Mouse (Mus musculus) MEL (cell line): ENCODE data around the gene Deaf1. TPM values are rescaled to one million over a fixed set of nuclear protein-coding genes. Genes with fewer than 3 reads are reported as not detected.

Experiments
- DNase-seq: peaks from one replicate; pipeline ENCODE4 v3.0.0; 2011; ENCODE audit warnings: low read depth, low spot score
- H3K27ac ChIP-seq: 2 replicates; pipeline ENCODE4 v1.5.1; 2012; ENCODE audit warnings: low read depth, mild to moderate bottlenecking, control low read depth, low read length, moderate library complexity; ENCODE audit not compliant: control insufficient read depth
- H3K27me3 ChIP-seq, 2 experiments: fragments of 150-350 bp in 1 of 2; sonication (generic) in 1 of 2; 2 replicates each; pipeline ENCODE4 v1.6.1; 2012; ENCODE audit warnings: low read length in 2 of 2, mild to moderate bottlenecking in 2 of 2, improper control_type of control experiment in 1 of 2, moderate library complexity in 1 of 2; ENCODE audit not compliant: insufficient read depth in 2 of 2, control insufficient read depth in 1 of 2
- H3K36me3 ChIP-seq, 2 experiments: 2 replicates each; pipeline ENCODE4 v1.6.1; 2012 to 2014; ENCODE audit warnings: low read length in 2 of 2, improper control_type of control experiment in 1 of 2, inconsistent platforms in 1 of 2, mild to moderate bottlenecking in 1 of 2; ENCODE audit not compliant: insufficient read depth in 2 of 2, control insufficient read depth in 1 of 2
- H3K4me1 ChIP-seq, 2 experiments: fragments of 150-350 bp in 1 of 2; sonication (generic) in 1 of 2; 2 replicates each; pipeline ENCODE4 v1.6.1; 2012; ENCODE audit warnings: low read length in 2 of 2, improper control_type of control experiment in 1 of 2, mild to moderate bottlenecking in 1 of 2; ENCODE audit not compliant: insufficient read depth in 2 of 2, control insufficient read depth in 1 of 2
- H3K4me3 ChIP-seq, 2 experiments: fragments of 150-350 bp in 1 of 2; sonication (generic) in 1 of 2; 2 replicates each; pipeline ENCODE4 v1.5.1; 2012; ENCODE audit warnings: low read depth in 2 of 2, low read length in 2 of 2, mild to moderate bottlenecking in 2 of 2, moderate library complexity in 2 of 2, control low read depth in 1 of 2, improper control_type of control experiment in 1 of 2; ENCODE audit not compliant: control insufficient read depth in 1 of 2, insufficient read depth in 1 of 2
- H3K79me2 ChIP-seq: 2 replicates; pipeline ENCODE4 v1.6.1; 2012; ENCODE audit warnings: mild to moderate bottlenecking, low read length, moderate library complexity; ENCODE audit not compliant: control insufficient read depth, poor library complexity, insufficient read depth
- H3K9ac ChIP-seq: 2 replicates; pipeline ENCODE4 v1.6.1; 2012; ENCODE audit warnings: low read depth, mild to moderate bottlenecking, control low read depth, low read length, moderate library complexity; ENCODE audit not compliant: control insufficient read depth, poor library complexity, severe bottlenecking
- H3K9me3 ChIP-seq: fragments of 150-350 bp; sonication (generic); replicated peaks from 2 replicates; pipeline ENCODE4 v1.6.1; 2012; ENCODE audit warnings: mild to moderate bottlenecking, low read length, improper control_type of control experiment, moderate library complexity; ENCODE audit not compliant: insufficient read depth
- BHLHE40 ChIP-seq: IDR thresholded peaks from 2 replicates; pipeline ENCODE4 v1.6.1; 2012; ENCODE audit warnings: low read depth, mild to moderate bottlenecking, inconsistent platforms, low read length, improper control_type of control experiment, borderline replicate concordance
- CHD1 ChIP-seq: IDR thresholded peaks from 2 replicates; pipeline ENCODE4 v1.6.1; 2012; ENCODE audit warnings: low read depth, mild to moderate bottlenecking, inconsistent platforms, low read length, improper control_type of control experiment
- CHD2 ChIP-seq: IDR thresholded peaks from 2 replicates; pipeline ENCODE4 v1.6.1; 2011; ENCODE audit warnings: low read length, improper control_type of control experiment
- CTCF ChIP-seq, 3 experiments: IDR thresholded peaks in 2 of 3; conservative IDR thresholded peaks in 1 of 3; 2 replicates each; pipeline ENCODE4 v1.5.1; 2011 to 2012; ENCODE audit warnings: low read length in 3 of 3, low read depth in 2 of 3, mild to moderate bottlenecking in 2 of 3, improper control_type of control experiment in 1 of 3, inconsistent platforms in 1 of 3, mixed read lengths in 1 of 3, moderate library complexity in 1 of 3; ENCODE audit not compliant: control insufficient read depth in 1 of 3, insufficient read depth in 1 of 3, poor library complexity in 1 of 3, severe bottlenecking in 1 of 3
- ELF1 ChIP-seq: IDR thresholded peaks from 2 replicates; pipeline ENCODE4 v1.6.1; 2014; ENCODE audit warnings: low read depth, mild to moderate bottlenecking, inconsistent platforms, low read length, improper control_type of control experiment, moderate library complexity
- GABPA ChIP-seq: IDR thresholded peaks from 2 replicates; pipeline ENCODE4 v1.6.1; 2012; ENCODE audit warnings: low read depth, mild to moderate bottlenecking, inconsistent platforms, low read length, improper control_type of control experiment, moderate library complexity
- GATA1 ChIP-seq: IDR thresholded peaks from 2 replicates; pipeline ENCODE4 v1.6.1; 2011; ENCODE audit warnings: low read depth, low read length, improper control_type of control experiment
- HCFC1 ChIP-seq: IDR thresholded peaks from 2 replicates; pipeline ENCODE4 v1.6.1; 2012; ENCODE audit warnings: low read depth, mild to moderate bottlenecking, inconsistent platforms, low read length, improper control_type of control experiment, moderate library complexity
- JUND ChIP-seq: IDR thresholded peaks from 2 replicates; pipeline ENCODE4 v1.6.1; 2011; ENCODE audit warnings: low read depth, mild to moderate bottlenecking, improper control_type of control experiment, low read length
- KAT2A ChIP-seq: conservative IDR thresholded peaks from 2 replicates; pipeline ENCODE4 v1.6.1; 2012; ENCODE audit warnings: low read depth, low read length, improper control_type of control experiment, inconsistent platforms
- MXI1 ChIP-seq: IDR thresholded peaks from 2 replicates; pipeline ENCODE4 v1.6.1; 2011; ENCODE audit warnings: mild to moderate bottlenecking, low read depth, low read length, improper control_type of control experiment
- MYB ChIP-seq: IDR thresholded peaks from 2 replicates; pipeline ENCODE4 v1.6.1; 2011; ENCODE audit warnings: mild to moderate bottlenecking, low read depth, low read length, improper control_type of control experiment
- NELFE ChIP-seq: IDR thresholded peaks from 2 replicates; pipeline ENCODE4 v1.6.1; 2011; ENCODE audit warnings: low read depth, low read length, improper control_type of control experiment
- NRF1 ChIP-seq: IDR thresholded peaks from 2 replicates; pipeline ENCODE4 v1.6.1; 2014; ENCODE audit warnings: low read depth, mild to moderate bottlenecking, inconsistent platforms, low read length, improper control_type of control experiment, moderate library complexity; ENCODE audit not compliant: poor library complexity, insufficient read depth, severe bottlenecking
- POLR2A ChIP-seq, 2 experiments: IDR thresholded peaks; 2 replicates each; pipeline ENCODE4 v1.6.1; 2011 to 2012; ENCODE audit warnings: low read length in 2 of 2, mild to moderate bottlenecking in 2 of 2, control low read depth in 1 of 2, improper control_type of control experiment in 1 of 2, low read depth in 1 of 2, moderate library complexity in 1 of 2; ENCODE audit not compliant: control insufficient read depth in 1 of 2, insufficient read depth in 1 of 2, poor library complexity in 1 of 2
- POLR2AphosphoS2 ChIP-seq: IDR thresholded peaks from 2 replicates; pipeline ENCODE4 v1.6.1; 2011; ENCODE audit warnings: low read length, improper control_type of control experiment
- POLR2AphosphoS5 ChIP-seq: IDR thresholded peaks from 2 replicates; pipeline ENCODE4 v1.6.1; 2012; ENCODE audit warnings: low read depth, borderline replicate concordance, mild to moderate bottlenecking, inconsistent platforms, low read length, moderate library complexity, mixed read lengths
- RAD21 ChIP-seq: IDR thresholded peaks from 2 replicates; pipeline ENCODE4 v1.6.1; 2011; ENCODE audit warnings: mild to moderate bottlenecking, low read depth, low read length, improper control_type of control experiment
- RCOR1 ChIP-seq: IDR thresholded peaks from 2 replicates; pipeline ENCODE4 v1.6.1; 2012; ENCODE audit warnings: low read depth, mild to moderate bottlenecking, inconsistent platforms, low read length, improper control_type of control experiment
- SMC3 ChIP-seq: IDR thresholded peaks from 2 replicates; pipeline ENCODE4 v1.6.1; 2011; ENCODE audit warnings: low read depth, low read length, improper control_type of control experiment
- TAL1 ChIP-seq: IDR thresholded peaks from 2 replicates; pipeline ENCODE4 v1.6.1; 2012; ENCODE audit warnings: mild to moderate bottlenecking, inconsistent platforms, low read length, moderate library complexity, mixed read lengths
- TBP ChIP-seq: IDR thresholded peaks from 2 replicates; pipeline ENCODE4 v1.8.0; 2011; ENCODE audit warnings: low read depth, low read length, improper control_type of control experiment
- TCF12 ChIP-seq: IDR thresholded peaks from 2 replicates; pipeline ENCODE4 v1.6.1; 2014; ENCODE audit warnings: low read depth, mild to moderate bottlenecking, inconsistent platforms, low read length, improper control_type of control experiment, moderate library complexity
- USF1 ChIP-seq: IDR thresholded peaks from 2 replicates; pipeline ENCODE4 v1.6.1; 2014; ENCODE audit warnings: low read depth, mild to moderate bottlenecking, inconsistent platforms, low read length, improper control_type of control experiment, moderate library complexity
- ZKSCAN1 ChIP-seq: IDR thresholded peaks from 2 replicates; pipeline ENCODE4 v1.6.1; 2012; ENCODE audit warnings: low read depth, mild to moderate bottlenecking, inconsistent platforms, low read length, improper control_type of control experiment, moderate library complexity
- ZMIZ1 ChIP-seq: IDR thresholded peaks from 2 replicates; pipeline ENCODE4 v1.6.1; 2012; ENCODE audit warnings: low read depth, mild to moderate bottlenecking, inconsistent platforms, low read length, improper control_type of control experiment, moderate library complexity
- polyA plus RNA-seq, 2 experiments: library from polyadenylated mRNA; stranded (reverse) in 1 of 2; unstranded in 1 of 2; fragments of >175 nt in 1 of 2; fragments of >200 nt in 1 of 2; gene quantifications; 2 replicates each; pipeline versions ENCODE4 v1.2.1 to v1.2.4; 2012; ENCODE audit warnings: low replicate concordance in 2 of 2, low read depth in 1 of 2; ENCODE audit not compliant: insufficient read length in 2 of 2, insufficient read depth in 1 of 2, missing spikeins in 1 of 2
- total RNA-seq: library from RNA; depleted of rRNA; stranded (reverse); fragments of 300-350 nt; gene quantifications from 2 replicates; pipeline ENCODE4 v1.2.3, GENCODE M21; 2012

Gene Deaf1
- total and polyA plus RNA-seq, 3 experiments = 13.2 to 91.1 TPM; not detected in 1

- Histone ChIP-seq H3K9ac (no peak overlapping the region), H3K79me2 (no peaks in the 10 kb centered on the region), H3K27ac (no peak overlapping the region), H3K4me1 (no peaks in the 10 kb centered on the region), H3K27me3 (no peaks in the 10 kb centered on the region; a peak in 1 of 4 replicates), H3K36me3 (no peaks in the 10 kb centered on the region)
- TF ChIP-seq GABPA = no peak
- TF ChIP-seq RAD21 = no peak
- TF ChIP-seq RCOR1 = no peak
- no peak for TF ChIP-seq MYB
- TF ChIP-seq NELFE = no peak
- TF ChIP-seq KAT2A = no peak
- no peak for TF ChIP-seq NRF1
- no peak for TF ChIP-seq POLR2AphosphoS5
- TF ChIP-seq CTCF (IDR thresholded peaks at IDR 0.05 in 2 of 3, conservative IDR thresholded peaks at IDR 0.05 in 1 of 3; ENCODE audit: control insufficient read depth in 1 of 3, insufficient read depth in 1 of 3, low read depth in 2 of 3, low read length in 3 of 3, poor library complexity in 1 of 3, severe bottlenecking in 1 of 3) = no peak
- no peak for TF ChIP-seq POLR2AphosphoS2
- no peak for TF ChIP-seq TBP
- no peak for TF ChIP-seq JUND
- no peak for TF ChIP-seq BHLHE40
- TF ChIP-seq, all 39 proteins: peak for 0
- H3K9me3 ChIP-seq = no peaks in the 10 kb centered on the region
- DNase-seq = no peak
- no peak overlapping the region for H3K4me3 ChIP-seq
These were observed 10.4 kb upstream of the Deaf1 start for GRCm38 (mm10) chr7:141337716-141338416.

GRCm38 (mm10) chr7:141336296-141336695 lies 8.8 kb upstream of the Deaf1 start:
- no peaks in the 10 kb centered on the region for H3K36me3 ChIP-seq
- no peak overlapping the region for H3K27ac ChIP-seq
- H3K4me3 ChIP-seq = no peak overlapping the region
- H3K27me3 ChIP-seq = no peaks in the 10 kb centered on the region
- no peak overlapping the region for H3K9ac ChIP-seq
- no peak for DNase-seq
- TF ChIP-seq CHD2 (no peak), MXI1 (no peak), ZKSCAN1 (no peak), SMC3 (no peak), NELFE (no peak), TCF12 (no peak), GATA1 (no peak), KAT2A (no peak), TAL1 (no peak), USF1 (no peak), HCFC1 (no peak), CTCF (IDR thresholded peaks at IDR 0.05 in 2 of 3, conservative IDR thresholded peaks at IDR 0.05 in 1 of 3; ENCODE audit: control insufficient read depth in 1 of 3, insufficient read depth in 1 of 3, low read depth in 2 of 3, low read length in 3 of 3, poor library complexity in 1 of 3, severe bottlenecking in 1 of 3) (no peak), NRF1 (no peak), GABPA (no peak), ELF1 (no peak), RAD21 (no peak), POLR2A (IDR thresholded peaks at IDR 0.05; ENCODE audit: control insufficient read depth in 1 of 2, insufficient read depth in 1 of 2, low read depth in 1 of 2, low read length in 2 of 2, poor library complexity in 1 of 2) (no peak), ZMIZ1 (no peak), CHD1 (no peak)
- H3K9me3 ChIP-seq = no peaks in the 10 kb centered on the region
- H3K79me2 ChIP-seq = no peaks in the 10 kb centered on the region
- no peaks in the 10 kb centered on the region for H3K4me1 ChIP-seq
